Mouse (Mus musculus) heart, embryonic 11.5 days (tissue): Measurements from ENCODE around the gene Tcf12. TPM values are rescaled to one million over a fixed set of nuclear protein-coding genes. Genes with fewer than 3 reads are reported as not detected.

Experiments
- ATAC-seq: fragments of 200-750 bp; cut with Nextera tagmentation; replicated peaks from 2 replicates; pipeline ENCODE4 v1.8.0; 2017; ENCODE audit warnings: moderate library complexity; ENCODE audit not compliant: insufficient number of reproducible peaks, low FRiP score, low TSS enrichment
- H3K27ac ChIP-seq: fragments of 300-500 bp; sonication (generic); 2 replicates; pipeline ENCODE4 v1.5.1; 2014; ENCODE audit warnings: mild to moderate bottlenecking, low read depth, low read length
- H3K27me3 ChIP-seq: fragments of 300-500 bp; sonication (generic); 2 replicates; pipeline ENCODE4 v1.6.1; 2014; ENCODE audit warnings: mild to moderate bottlenecking, low read length, mixed read lengths; ENCODE audit not compliant: control insufficient read depth, insufficient read depth
- H3K36me3 ChIP-seq: fragments of 300-500 bp; sonication (generic); 2 replicates; pipeline ENCODE4 v1.6.1; 2014; ENCODE audit warnings: mild to moderate bottlenecking, low read length, moderate library complexity, mixed read lengths; ENCODE audit not compliant: control insufficient read depth, insufficient read depth
- H3K4me1 ChIP-seq: fragments of 300-500 bp; sonication (generic); 2 replicates; pipeline ENCODE4 v1.6.1; 2014; ENCODE audit warnings: low read length; ENCODE audit not compliant: control insufficient read depth, insufficient read depth
- H3K4me2 ChIP-seq: fragments of 300-500 bp; sonication (generic); 2 replicates; pipeline ENCODE4 v1.6.1; 2014; ENCODE audit warnings: mild to moderate bottlenecking, moderate library complexity
- H3K4me3 ChIP-seq: fragments of 300-500 bp; sonication (generic); 2 replicates; pipeline ENCODE4 v1.5.1; 2014; ENCODE audit warnings: low read depth, low read length
- H3K9ac ChIP-seq: fragments of 300-500 bp; sonication (generic); 2 replicates; pipeline ENCODE4 v1.6.1; 2014; ENCODE audit warnings: mild to moderate bottlenecking, low read depth, low read length, moderate library complexity
- H3K9me3 ChIP-seq: fragments of 300-500 bp; sonication (generic); replicated peaks from 2 replicates; pipeline ENCODE4 v1.6.1; 2016; ENCODE audit warnings: low read length; ENCODE audit not compliant: control insufficient read depth
- WGBS: fragments of 180-500 bp; shearing (Covaris S2); extraction: QIAGEN DNeasy Blood & Tissue Kit; methylation state at CpG from one replicate; pipeline ENCODE4 v1.1.7; 2014; ENCODE audit not compliant: insufficient replicate concordance; 5-methylcytosine and 5-hydroxymethylcytosine counted together
- polyA plus RNA-seq: library from polyadenylated mRNA; unstranded; fragments of >200 nt; fragmentation: Nextera tagmentation; extraction: Ambion mirVana; gene quantifications from 2 replicates; pipeline ENCODE4 v1.2.1, GENCODE M21; 2014

Tcf12 gene
- polyA plus RNA-seq, 1 experiment from 2014 or later: 51.8 TPM

DNA sequence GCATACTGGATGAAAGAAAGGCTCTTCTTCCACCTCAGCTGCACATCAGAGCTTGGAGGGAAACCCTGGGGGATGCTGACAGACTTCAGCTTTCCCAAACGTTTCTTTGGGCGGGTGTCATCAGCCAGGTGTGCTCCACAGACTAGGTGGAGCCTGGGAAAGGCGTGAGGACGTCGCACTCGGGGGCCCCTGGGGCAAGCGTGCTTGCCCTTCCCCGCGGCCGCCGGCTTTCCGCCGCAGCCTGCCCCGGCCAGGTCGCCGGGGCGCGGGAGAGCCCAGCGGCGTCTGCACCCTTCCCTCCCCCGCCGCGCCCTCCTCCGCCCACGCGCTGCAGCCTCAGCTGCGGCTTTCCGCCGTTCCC lies 21.0 kb upstream of the Tcf12 start:
- no peaks in the 10 kb centered on the region for H3K27me3 ChIP-seq
- 2% methylated on average over 28 of the region's 29 CpGs for WGBS
- H3K4me3 ChIP-seq: peak overlapping the region; percentile 57
- peaks cover 3% of the 10 kb centered on the region; the same call in 1 of the 2 replicates for H3K4me1 ChIP-seq
- ATAC-seq: peak; percentile 60; the same call in 1 of the 2 replicates
- H3K9me3 ChIP-seq: no peaks in the 10 kb centered on the region
- peak overlapping the region; percentile 86 for H3K9ac ChIP-seq
- H3K36me3 ChIP-seq: no peaks in the 10 kb centered on the region
- peak overlapping the region; percentile 92 for H3K27ac ChIP-seq
- peak overlapping the region; percentile 85 for H3K4me2 ChIP-seq

DNA sequence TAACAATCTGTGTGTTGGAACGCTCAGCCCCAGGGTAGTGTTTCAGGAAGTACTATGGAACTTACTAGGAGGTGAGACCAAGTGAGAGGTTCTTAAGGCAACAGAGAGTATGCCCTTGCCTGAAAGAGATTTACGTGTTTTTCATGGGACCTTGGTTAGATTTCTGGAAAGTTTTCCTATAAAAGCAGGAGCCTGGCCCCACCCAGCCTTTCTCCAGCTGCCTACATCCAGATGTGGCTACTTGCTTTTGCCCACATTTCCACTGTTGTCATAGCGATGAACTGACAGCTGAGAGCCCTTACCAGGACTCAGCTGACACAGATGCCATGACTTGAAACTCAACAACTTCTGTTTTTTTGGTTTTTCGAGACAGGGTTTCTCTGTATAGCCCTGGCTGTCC lies 18.2 kb upstream of the Tcf12 start:
- Histone ChIP-seq H3K27me3 (no peaks in the 10 kb centered on the region), H3K4me3 (no peak overlapping the region), H3K36me3 (no peaks in the 10 kb centered on the region), H3K9me3 (no peaks in the 10 kb centered on the region), H3K9ac (no peak overlapping the region), H3K4me2 (no peak overlapping the region), H3K4me1 (peaks cover 3% of the 10 kb centered on the region; the same call in 1 of the 2 replicates), H3K27ac (no peak overlapping the region)
- WGBS: 86% methylated on average over 4 of the region's 4 CpGs
- ATAC-seq: no peak

DNA sequence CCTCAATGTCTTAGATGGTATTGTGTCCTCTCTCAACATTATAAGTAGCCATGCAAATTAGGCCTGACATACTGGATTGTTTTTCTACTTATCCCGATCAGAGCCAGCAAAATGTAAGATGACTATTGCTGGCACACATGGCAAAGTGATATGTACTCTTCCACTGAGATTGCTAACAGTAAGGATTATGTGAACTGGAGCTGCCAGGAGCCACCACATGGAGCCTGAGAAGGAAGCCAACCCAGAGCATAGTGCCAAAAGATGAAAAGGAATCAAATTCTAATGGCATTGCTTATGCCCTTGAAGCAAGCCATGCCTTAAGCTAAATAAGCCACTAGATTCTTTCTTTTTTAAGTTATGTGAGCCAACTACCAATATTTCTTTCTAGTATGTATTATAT lies 13.8 kb upstream of the Tcf12 start:
- Histone ChIP-seq H3K27ac (no peak overlapping the region), H3K36me3 (no peaks in the 10 kb centered on the region), H3K27me3 (no peaks in the 10 kb centered on the region), H3K9ac (no peak overlapping the region), H3K4me1 (no peaks in the 10 kb centered on the region), H3K4me2 (no peak overlapping the region), H3K9me3 (no peaks in the 10 kb centered on the region), H3K4me3 (no peak overlapping the region)
- 80% methylated on average over 1 of the region's 1 CpGs for WGBS
- ATAC-seq: no peak

DNA sequence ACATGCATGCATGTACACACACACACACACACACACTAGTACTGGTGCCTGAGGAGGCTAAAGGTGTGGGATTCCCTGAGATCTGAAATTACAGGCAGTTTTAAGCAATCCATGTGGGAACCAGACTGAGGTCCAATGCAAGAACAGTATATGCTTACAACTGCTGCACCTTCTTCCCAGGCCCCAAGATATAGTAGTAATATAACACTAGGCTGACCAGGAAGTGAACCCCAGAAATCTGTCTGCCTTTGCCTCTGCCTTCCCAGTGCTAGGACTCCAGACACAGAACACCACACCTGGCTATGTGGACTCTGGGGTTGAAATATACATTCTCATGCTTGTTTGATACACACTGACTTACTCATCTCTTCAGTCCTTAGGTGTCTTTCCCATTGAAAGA lies 6.8 kb upstream of the Tcf12 start:
- no peak overlapping the region for H3K27ac ChIP-seq
- no peak for ATAC-seq
- no peak overlapping the region for H3K9ac ChIP-seq

DNA sequence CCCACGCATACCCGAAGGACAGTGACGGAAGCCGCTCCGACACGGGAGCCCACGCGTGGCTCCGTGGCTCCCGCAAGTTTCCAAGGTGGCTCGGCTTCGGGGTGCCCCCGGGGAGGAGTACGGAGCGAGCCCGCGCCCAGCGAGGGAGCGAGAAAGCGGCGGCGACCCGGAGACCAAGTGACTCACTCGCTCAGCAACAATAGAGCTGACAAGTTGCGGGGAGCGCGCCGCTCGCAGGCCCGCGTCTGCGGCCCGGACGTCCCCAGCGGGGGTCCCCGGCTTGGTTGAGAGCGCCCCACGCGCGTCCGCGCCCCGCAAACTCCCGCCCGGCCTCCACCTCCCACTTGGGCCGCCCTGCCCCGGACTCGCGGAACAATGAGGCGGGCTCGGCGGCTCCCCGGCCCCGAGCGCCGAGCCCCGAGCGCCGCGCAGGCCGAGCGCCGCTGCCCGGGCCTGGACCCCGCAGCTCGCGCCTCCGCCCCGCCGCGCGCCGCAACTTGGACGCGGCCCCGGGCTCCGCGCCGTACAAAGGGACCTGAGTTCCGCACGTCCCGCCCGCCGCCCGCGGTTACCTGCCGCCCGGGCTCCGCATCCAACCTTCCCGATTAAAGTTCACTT lies 558 bp downstream of the Tcf12 start:
- peaks cover 5% of the 10 kb centered on the region; the same call in 1 of the 2 replicates for H3K4me1 ChIP-seq
- 0% methylated on average over 54 of the region's 90 CpGs for WGBS
- ATAC-seq: peak; percentile 78

More for the DNA sequence above, 6.8 kb upstream of the Tcf12 start:
- Histone ChIP-seq H3K27me3 (no peaks in the 10 kb centered on the region), H3K36me3 (no peaks in the 10 kb centered on the region), H3K4me1 (no peaks in the 10 kb centered on the region), H3K4me2 (no peak overlapping the region), H3K4me3 (no peak overlapping the region), H3K9me3 (no peaks in the 10 kb centered on the region)

DNA sequence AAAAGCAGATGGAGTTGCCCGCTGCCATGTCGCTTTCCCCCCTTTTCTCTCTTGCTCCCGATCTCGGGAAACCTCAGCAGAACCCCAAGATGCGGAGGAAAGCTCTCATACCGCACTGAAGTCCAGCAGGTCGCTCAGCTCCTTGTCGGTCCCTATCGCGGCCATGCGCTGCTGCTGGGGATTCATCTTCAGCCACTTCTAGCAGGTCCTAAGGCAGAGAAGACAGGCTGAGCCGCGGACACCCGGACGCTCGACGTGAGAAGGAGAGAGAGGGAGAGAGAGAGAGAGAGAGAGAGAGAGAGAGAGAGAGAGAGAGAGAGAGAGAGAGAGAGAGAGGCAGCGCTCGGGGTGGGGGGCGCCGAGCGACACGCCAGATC lies 1.1 kb downstream of the Tcf12 start:
- WGBS: 0% methylated on average over 23 of the region's 23 CpGs
- peak overlapping the region; percentile 88 for H3K4me2 ChIP-seq
- no peaks in the 10 kb centered on the region for H3K9me3 ChIP-seq
- H3K27ac ChIP-seq: peak overlapping the region; percentile 94
- ATAC-seq: 0 out of 2 replicates have a peak, but pooled peaks have one; percentile 31
- H3K27me3 ChIP-seq: no peaks in the 10 kb centered on the region
- peaks cover 5% of the 10 kb centered on the region; the same call in 1 of the 2 replicates for H3K4me1 ChIP-seq
- H3K4me3 ChIP-seq: peak overlapping the region; percentile 93
- peak overlapping the region; percentile 99 for H3K9ac ChIP-seq
- no peaks in the 10 kb centered on the region; the same call in 1 of the 2 replicates for H3K36me3 ChIP-seq

More for the DNA sequence above, 558 bp downstream of the Tcf12 start:
- H3K9me3 ChIP-seq: no peaks in the 10 kb centered on the region
- H3K4me3 ChIP-seq: peak overlapping the region; percentile 93
- H3K27ac ChIP-seq: peak overlapping the region; percentile 94
- H3K27me3 ChIP-seq: no peaks in the 10 kb centered on the region
- peak overlapping the region; percentile 99 for H3K9ac ChIP-seq
- H3K36me3 ChIP-seq: no peaks in the 10 kb centered on the region; the same call in 1 of the 2 replicates
- peak overlapping the region; percentile 88 for H3K4me2 ChIP-seq

DNA sequence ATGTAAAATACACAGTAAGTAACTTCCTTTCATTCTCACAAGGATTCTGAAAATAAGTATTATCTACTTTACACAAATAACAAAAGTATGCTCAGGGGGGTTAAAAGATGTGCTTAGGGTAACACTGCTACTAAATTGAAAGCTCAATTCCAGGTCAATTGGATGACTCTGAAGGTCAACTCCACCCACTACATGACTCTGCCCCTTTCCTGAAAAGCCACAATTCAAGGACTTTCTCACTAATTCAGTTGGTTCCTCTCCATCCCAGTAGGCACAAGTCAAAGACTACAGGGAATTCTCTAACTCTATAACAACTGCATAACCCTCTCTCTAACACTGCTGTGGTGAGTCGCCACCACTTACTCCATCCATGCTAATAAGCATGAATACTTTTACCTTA lies 8.2 kb downstream of the Tcf12 start:
- no peaks in the 10 kb centered on the region for H3K4me1 ChIP-seq
- ATAC-seq: no peak
- no peaks in the 10 kb centered on the region for H3K27me3 ChIP-seq
- H3K9me3 ChIP-seq: no peaks in the 10 kb centered on the region
- no peak overlapping the region for H3K27ac ChIP-seq
- H3K9ac ChIP-seq: no peak overlapping the region
- no peak overlapping the region for H3K4me2 ChIP-seq
- no peak overlapping the region for H3K4me3 ChIP-seq
- 93% methylated on average over 1 of the region's 1 CpGs for WGBS
- no peaks in the 10 kb centered on the region; the same call in 1 of the 2 replicates for H3K36me3 ChIP-seq

DNA sequence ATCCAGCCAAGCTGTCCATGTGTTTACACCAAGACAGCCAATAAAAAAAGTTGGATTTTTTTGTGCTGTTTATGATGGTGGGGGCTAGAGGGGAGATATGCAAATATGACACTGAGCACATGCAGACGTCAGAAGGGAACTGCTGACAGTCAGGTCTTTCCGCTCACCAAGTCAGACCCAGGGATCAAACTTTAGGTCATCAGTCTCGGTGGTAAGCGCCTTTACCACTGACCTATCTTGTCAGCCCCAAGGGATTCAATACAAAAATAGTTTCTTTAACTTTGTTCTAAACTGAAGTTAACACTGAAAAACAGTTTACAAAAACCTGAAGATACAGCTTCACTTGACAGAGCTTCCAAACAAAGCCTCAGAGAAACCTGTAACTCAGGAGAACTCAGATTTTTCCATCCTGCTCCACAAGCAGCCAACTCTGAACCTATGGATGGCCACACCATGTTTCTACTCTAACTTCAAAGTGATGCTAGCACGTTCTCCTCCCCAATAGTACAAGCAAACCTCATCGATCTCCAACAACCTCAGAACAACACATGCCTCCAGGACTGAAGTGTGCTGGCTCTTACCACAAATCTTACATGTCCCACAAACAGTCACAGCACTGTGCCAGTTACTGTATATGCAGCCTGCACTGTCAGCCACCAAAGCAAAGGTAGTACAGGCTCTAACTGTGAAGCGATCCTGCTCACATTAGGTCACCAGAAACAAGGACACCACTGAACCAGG lies 11.6 kb downstream of the Tcf12 start:
- Histone ChIP-seq H3K36me3 (peaks cover 5% of the 10 kb centered on the region), H3K27ac (no peak overlapping the region), H3K9ac (no peak overlapping the region), H3K27me3 (no peaks in the 10 kb centered on the region), H3K4me3 (no peak overlapping the region), H3K9me3 (no peaks in the 10 kb centered on the region), H3K4me2 (no peak overlapping the region), H3K4me1 (no peaks in the 10 kb centered on the region)
- WGBS: 72% methylated on average over 7 of the region's 7 CpGs
- no peak for ATAC-seq
